Mouse (Mus musculus) frontal cortex, postnatal 10 days (tissue): Measurements from ENCODE around the gene Klhl12.
A peak's percentile ranks its signal among the peaks of the same experiment; 100 is the strongest.
"Not testable (repeated sequence)": the region's sequence is repeated elsewhere in the genome, so short reads cannot be mapped to it uniquely, and the experiment has no call there.

ENCODE experiments used
- DNase-seq, 2 experiments: peaks; one replicate each; pipeline ENCODE4 v3.0.0; 2022; ENCODE audit warnings: low spot score in 2 of 2, mixed read lengths in 1 of 2

Gene Klhl12

GRCm38 (mm10) chr1:134454904-134455824, at the start of gene Klhl12:
Gene Klhl12 (plus strand): TSS chr1:134455531.
- peak; percentile 88 to 93 for DNase-seq

- no peak for DNase-seq
Observed at GRCm38 (mm10) chr1:134406414-134406771, 48.9 kb upstream of the Klhl12 start.

- no peak for DNase-seq
Observed at GRCm38 (mm10) chr1:134408080-134408479, 47.3 kb upstream of the Klhl12 start.

- DNase-seq = no peak
Observed at GRCm38 (mm10) chr1:134411706-134412629, 43.4 kb upstream of the Klhl12 start.

GRCm38 (mm10) chr1:134414038-134414437, 41.3 kb upstream of the Klhl12 start:
- no peak for DNase-seq

GRCm38 (mm10) chr1:134414501-134415167, 40.7 kb upstream of the Klhl12 start:
- DNase-seq = no peak

GRCm38 (mm10) chr1:134415168-134415831, 40.0 kb upstream of the Klhl12 start, which contains the start of gene Adipor1:
Gene Adipor1 (plus strand): TSS chr1:134415378.
- DNase-seq = peak; percentile 96 to 97

GRCm38 (mm10) chr1:134418414-134418975, 36.8 kb upstream of the Klhl12 start:
- no peak for DNase-seq

- DNase-seq = no peak
Observed at GRCm38 (mm10) chr1:134419176-134419575, 36.2 kb upstream of the Klhl12 start.

- no peak for DNase-seq
Observed at GRCm38 (mm10) chr1:134419751-134420458, 35.4 kb upstream of the Klhl12 start.

- DNase-seq = no peak
Observed at GRCm38 (mm10) chr1:134423911-134424310, 31.4 kb upstream of the Klhl12 start.

- no peak for DNase-seq
Observed at GRCm38 (mm10) chr1:134426289-134426688, 29.0 kb upstream of the Klhl12 start.

GRCm38 (mm10) chr1:134433002-134433401, 22.3 kb upstream of the Klhl12 start:
- no peak for DNase-seq

- no peak for DNase-seq
Observed at GRCm38 (mm10) chr1:134433473-134433872, 21.9 kb upstream of the Klhl12 start.

GRCm38 (mm10) chr1:134435414-134435813, 19.9 kb upstream of the Klhl12 start:
- no peak for DNase-seq

- no peak for DNase-seq
Observed at GRCm38 (mm10) chr1:134440437-134440836, 14.9 kb upstream of the Klhl12 start.

- DNase-seq = not testable (repeated sequence)
Observed at GRCm38 (mm10) chr1:134441737-134442136, 13.6 kb upstream of the Klhl12 start.

GRCm38 (mm10) chr1:134442394-134442793, 12.9 kb upstream of the Klhl12 start:
- no peak for DNase-seq

- DNase-seq = not testable (repeated sequence)
Observed at GRCm38 (mm10) chr1:134443288-134443687, 12.0 kb upstream of the Klhl12 start.

GRCm38 (mm10) chr1:134445418-134445817, 9.9 kb upstream of the Klhl12 start:
- no peak for DNase-seq
